Mouse (Mus musculus): ENCODE results near the gene Klhdc1.
A peak's percentile ranks its signal among the peaks of the same experiment; 100 is the strongest.

Klhdc1 gene

GRCm38 (mm10) chr12:69229251-69229650 is 11.7 kb upstream of the Klhdc1 start:
- peak; percentile 26 to 50 for DNase-seq

GRCm38 (mm10) chr12:69235782-69236181 is 5.2 kb upstream of the Klhdc1 start:
- no peak for DNase-seq

GRCm38 (mm10) chr12:69238284-69238683 is 2.7 kb upstream of the Klhdc1 start:
- peak; percentile 16 to 26 for DNase-seq

- no peak for DNase-seq
Measured at GRCm38 (mm10) chr12:69241405-69241770, 412 bp downstream of the Klhdc1 start.

- peak; percentile 81 to 85 for DNase-seq
Measured at GRCm38 (mm10) chr12:69241771-69242431, 925 bp downstream of the Klhdc1 start.

- DNase-seq = no peak
Measured at GRCm38 (mm10) chr12:69249766-69250165, 8.8 kb downstream of the Klhdc1 start.

- no peak for DNase-seq
Measured at GRCm38 (mm10) chr12:69250756-69251155, 9.8 kb downstream of the Klhdc1 start.

GRCm38 (mm10) chr12:69253806-69254205 is 12.8 kb downstream of the Klhdc1 start:
- DNase-seq = no peak

- DNase-seq = peak; percentile 11 to 29
Measured at GRCm38 (mm10) chr12:69257836-69258235, 16.9 kb downstream of the Klhdc1 start.

GRCm38 (mm10) chr12:69262251-69262650 is 21.3 kb downstream of the Klhdc1 start:
- no peak for DNase-seq

- no peak for DNase-seq
Measured at GRCm38 (mm10) chr12:69265031-69265430, 24.1 kb downstream of the Klhdc1 start.

GRCm38 (mm10) chr12:69267956-69268632 is 27.1 kb downstream of the Klhdc1 start:
- DNase-seq = no peak

- no peak for DNase-seq
Measured at GRCm38 (mm10) chr12:69268956-69269355, 28.0 kb downstream of the Klhdc1 start.

- no peak for DNase-seq
Measured at GRCm38 (mm10) chr12:69279931-69280469, 39.0 kb downstream of the Klhdc1 start.

GRCm38 (mm10) chr12:69280915-69281314 is 39.9 kb downstream of the Klhdc1 start:
- no peak for DNase-seq

GRCm38 (mm10) chr12:69283146-69283545 is 42.2 kb downstream of the Klhdc1 start:
- no peak for DNase-seq

GRCm38 (mm10) chr12:69287535-69287934 is 46.6 kb downstream of the Klhdc1 start:
- DNase-seq = no peak

- DNase-seq = no peak
Measured at GRCm38 (mm10) chr12:69288699-69289098, 47.7 kb downstream of the Klhdc1 start.

- no peak for DNase-seq
Measured at GRCm38 (mm10) chr12:69292401-69292800, 51.4 kb downstream of the Klhdc1 start.

- DNase-seq = no peak
Measured at GRCm38 (mm10) chr12:69293815-69294214, 52.8 kb downstream of the Klhdc1 start.

- DNase-seq = no peak
Measured at GRCm38 (mm10) chr12:69294936-69295335, 54.0 kb downstream of the Klhdc1 start.

GRCm38 (mm10) chr12:69295651-69296050 is 54.7 kb downstream of the Klhdc1 start:
- peak in 1 of 2 experiments; percentile 14 for DNase-seq

GRCm38 (mm10) chr12:69296511-69297410 is 55.8 kb downstream of the Klhdc1 start, which contains the start of gene Klhdc2:
Klhdc2 (plus strand) TSS chr12:69296681.
- DNase-seq = peak; percentile 90 to 95

Measured in lung, postnatal 4 days (tissue).